In the genomic region with DNA sequence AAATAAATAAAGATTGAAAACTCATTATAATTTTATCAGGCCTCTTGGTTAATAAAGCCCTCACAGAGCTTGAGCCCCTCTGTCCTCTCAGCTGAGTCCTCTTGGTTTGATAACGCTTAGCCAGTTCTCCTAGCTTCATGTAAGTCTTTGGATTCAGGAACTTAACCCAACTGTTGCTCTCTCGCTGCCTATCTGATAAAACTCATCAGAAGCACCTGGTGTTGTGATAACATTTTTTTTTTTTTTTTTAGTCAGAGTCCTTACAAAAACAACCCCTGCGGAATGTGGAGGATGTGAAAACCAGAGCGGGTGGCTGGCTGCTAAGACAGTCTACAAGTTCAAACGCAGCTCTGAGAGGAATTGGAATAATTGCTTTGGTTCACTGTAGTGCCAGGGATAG, we compare ENCODE assay signal across 23 mouse cellular contexts.
"Had no signal": no experiment of that assay in that cellular context is flagged by ENCODE, and none has a peak within 500 bp of the region (broad histone marks: within the 10 kb centered on the region; RNA-seq: fewer than 3 reads in every experiment).

No protein-coding gene starts in this region.

- H3K4me3 ChIP-seq: gastrocnemius, adult 2 months; heart, embryonic 10.5 days; heart, embryonic 12.5 days; hindbrain, embryonic 13.5 days; hindbrain, embryonic 15.5 days; kidney, embryonic 15.5 days; limb, embryonic 13.5 days; limb, embryonic 15.5 days; liver, embryonic 12.5 days had no signal

- DNase-seq: gastrocnemius, adult 2 months; gastrocnemius, postnatal 10 days; gastrocnemius, postnatal 25 days; heart, adult 18-20 months; heart, postnatal 14 days; heart, postnatal 36 days; kidney, adult 11 months; kidney, adult 9 months; kidney, postnatal 14 days; kidney, postnatal 36 days; layer of hippocampus, adult 9-11 months; layer of hippocampus, postnatal 36 days; left cerebral cortex, postnatal 4 days had no signal

- H3K9me3 ChIP-seq: heart, embryonic 10.5 days; heart, embryonic 12.5 days; hindbrain, embryonic 13.5 days; hindbrain, embryonic 15.5 days; kidney, embryonic 15.5 days; limb, embryonic 13.5 days; limb, embryonic 15.5 days; liver, embryonic 12.5 days had no signal

- H3K4me1 ChIP-seq: hindbrain, embryonic 15.5 days; kidney, embryonic 15.5 days had no signal

- H3K27me3 ChIP-seq: heart, embryonic 12.5 days; hindbrain, embryonic 13.5 days; hindbrain, embryonic 15.5 days; kidney, embryonic 15.5 days; limb, embryonic 13.5 days; limb, embryonic 15.5 days had no signal

- H3K36me3 ChIP-seq: heart, embryonic 10.5 days; heart, embryonic 12.5 days; hindbrain, embryonic 13.5 days; hindbrain, embryonic 15.5 days; kidney, embryonic 15.5 days; limb, embryonic 13.5 days; limb, embryonic 15.5 days; liver, embryonic 12.5 days had no signal

- ATAC-seq: hindbrain, postnatal 0 days; intestine, embryonic 16.5 days; liver, embryonic 12.5 days had no signal
